Mouse (Mus musculus) intestine, postnatal 0 days (tissue): ENCODE data around the gene Mitf. TPM values are rescaled to one million over a fixed set of nuclear protein-coding genes. Genes with fewer than 3 reads are reported as not detected.

ENCODE experiments used
- ATAC-seq: fragments of 200-750 bp; cut with Nextera tagmentation; 2 replicates; pipeline ENCODE4 v1.8.0; 2017; ENCODE audit warnings: mild to moderate bottlenecking, moderate TSS enrichment, moderate library complexity
- H3K27ac ChIP-seq: fragments of 300-500 bp; sonication (generic); 2 replicates; pipeline ENCODE4 v1.5.1; 2014; ENCODE audit warnings: mild to moderate bottlenecking, low read depth, low read length, moderate library complexity
- H3K27me3 ChIP-seq: fragments of 300-500 bp; sonication (generic); replicated peaks from 2 replicates; pipeline ENCODE4 v1.6.1; 2014; ENCODE audit warnings: low read length, mixed read lengths; ENCODE audit not compliant: control insufficient read depth, insufficient read depth
- H3K36me3 ChIP-seq: fragments of 300-500 bp; sonication (generic); 2 replicates; pipeline ENCODE4 v1.6.1; 2014; ENCODE audit warnings: mild to moderate bottlenecking, moderate library complexity; ENCODE audit not compliant: control insufficient read depth, insufficient read depth
- H3K4me1 ChIP-seq: fragments of 300-500 bp; sonication (generic); replicated peaks from 2 replicates; pipeline ENCODE4 v1.6.1; 2014; ENCODE audit warnings: antibody characterized with exemption, low read length, mixed read lengths; ENCODE audit not compliant: control insufficient read depth, insufficient read depth
- H3K4me2 ChIP-seq: fragments of 300-500 bp; sonication (generic); replicated peaks from 2 replicates; pipeline ENCODE4 v1.6.1; 2014; ENCODE audit warnings: low read depth, mild to moderate bottlenecking, moderate library complexity
- H3K4me3 ChIP-seq: fragments of 300-500 bp; sonication (generic); 2 replicates; pipeline ENCODE4 v1.5.1; 2014; ENCODE audit warnings: low read depth, low read length
- H3K9ac ChIP-seq: fragments of 300-500 bp; sonication (generic); 2 replicates; pipeline ENCODE4 v1.6.1; 2014; ENCODE audit warnings: mild to moderate bottlenecking, low read depth, low read length
- H3K9me3 ChIP-seq: fragments of 300-500 bp; sonication (generic); 2 replicates; pipeline ENCODE4 v1.6.1; 2016; ENCODE audit warnings: mixed run types; ENCODE audit not compliant: control insufficient read depth
- CTCF ChIP-seq: sonication (generic); IDR thresholded peaks from 2 replicates; pipeline ENCODE4 v1.5.1; 2016; ENCODE audit warnings: low read depth, mild to moderate bottlenecking, control low read depth, antibody characterized with exemption, moderate library complexity
- WGBS: fragments of 180-500 bp; shearing (Covaris S2); extraction: QIAGEN DNeasy Blood & Tissue Kit; methylation state at CpG from one replicate; pipeline ENCODE4 v1.1.7; 2014; 5-methylcytosine and 5-hydroxymethylcytosine counted together
- polyA plus RNA-seq: library from polyadenylated mRNA; unstranded; fragments of >200 nt; fragmentation: Nextera tagmentation; extraction: Ambion mirVana; gene quantifications from 2 replicates; pipeline ENCODE4 v1.2.1, GENCODE M21; 2015

Gene Mitf
- polyA plus RNA-seq, 1 experiment from 2014 or later: 0.74 TPM

GRCm38 (mm10) chr6:97964750-97965149 lies 157.9 kb downstream of the Mitf start:
- Histone ChIP-seq H3K4me2 (no peak overlapping the region), H3K9me3 (no peaks in the 10 kb centered on the region), H3K4me3 (no peak overlapping the region), H3K27ac (no peak overlapping the region), H3K4me1 (no peaks in the 10 kb centered on the region), H3K36me3 (no peaks in the 10 kb centered on the region), H3K27me3 (no peaks in the 10 kb centered on the region), H3K9ac (no peak overlapping the region)
- 74% methylated on average over 3 of the region's 3 CpGs for WGBS
- no peak for ATAC-seq
- no peak for TF ChIP-seq CTCF

GRCm38 (mm10) chr6:97981668-97982067 lies 174.8 kb downstream of the Mitf start:
- H3K9me3 ChIP-seq: no peaks in the 10 kb centered on the region
- no peaks in the 10 kb centered on the region for H3K4me1 ChIP-seq
- WGBS: 81% methylated on average over 9 of the region's 9 CpGs
- H3K27ac ChIP-seq: no peak overlapping the region
- no peak for ATAC-seq
- no peaks in the 10 kb centered on the region for H3K36me3 ChIP-seq
- no peak overlapping the region for H3K9ac ChIP-seq
- no peak overlapping the region for H3K4me2 ChIP-seq
- H3K4me3 ChIP-seq: no peak overlapping the region
- TF ChIP-seq CTCF: no peak
- H3K27me3 ChIP-seq: no peaks in the 10 kb centered on the region

GRCm38 (mm10) chr6:97985658-97986057 lies 178.8 kb downstream of the Mitf start:
- Histone ChIP-seq H3K27ac (no peak overlapping the region), H3K4me3 (no peak overlapping the region), H3K4me1 (no peaks in the 10 kb centered on the region), H3K36me3 (no peaks in the 10 kb centered on the region), H3K9me3 (no peaks in the 10 kb centered on the region), H3K4me2 (no peak overlapping the region), H3K9ac (no peak overlapping the region), H3K27me3 (no peaks in the 10 kb centered on the region)
- ATAC-seq: no peak
- 56% methylated on average over 9 of the region's 9 CpGs for WGBS
- TF ChIP-seq CTCF: no peak

GRCm38 (mm10) chr6:97986417-97986816 lies 179.6 kb downstream of the Mitf start:
- no peak for TF ChIP-seq CTCF
- Histone ChIP-seq H3K36me3 (no peaks in the 10 kb centered on the region), H3K4me2 (no peak overlapping the region), H3K9ac (no peak overlapping the region), H3K27me3 (no peaks in the 10 kb centered on the region), H3K27ac (no peak overlapping the region), H3K9me3 (no peaks in the 10 kb centered on the region), H3K4me1 (no peaks in the 10 kb centered on the region), H3K4me3 (no peak overlapping the region)
- no peak for ATAC-seq
- WGBS: 80% methylated on average over 3 of the region's 3 CpGs

GRCm38 (mm10) chr6:97993507-97993906 lies 186.7 kb downstream of the Mitf start:
- ATAC-seq: no peak
- no peaks in the 10 kb centered on the region for H3K9me3 ChIP-seq
- no peak overlapping the region for H3K9ac ChIP-seq
- no peak overlapping the region for H3K4me3 ChIP-seq
- 91% methylated on average over 12 of the region's 12 CpGs for WGBS
- no peak overlapping the region for H3K4me2 ChIP-seq
- TF ChIP-seq CTCF: no peak
- no peaks in the 10 kb centered on the region for H3K27me3 ChIP-seq
- no peaks in the 10 kb centered on the region for H3K36me3 ChIP-seq
- no peaks in the 10 kb centered on the region for H3K4me1 ChIP-seq
- H3K27ac ChIP-seq: no peak overlapping the region

- Histone ChIP-seq H3K36me3 (no peaks in the 10 kb centered on the region), H3K4me3 (no peak overlapping the region), H3K27me3 (no peaks in the 10 kb centered on the region), H3K9me3 (no peaks in the 10 kb centered on the region), H3K4me2 (no peak overlapping the region), H3K27ac (no peak overlapping the region), H3K4me1 (no peaks in the 10 kb centered on the region), H3K9ac (no peak overlapping the region)
- 51% methylated on average over 11 of the region's 11 CpGs for WGBS
- no peak for ATAC-seq
- no peak for TF ChIP-seq CTCF
Measured at GRCm38 (mm10) chr6:97995606-97996307, 188.9 kb downstream of the Mitf start.

- no peak for TF ChIP-seq CTCF
- no peak overlapping the region for H3K4me3 ChIP-seq
- no peak overlapping the region for H3K9ac ChIP-seq
- no peaks in the 10 kb centered on the region for H3K4me1 ChIP-seq
- no peak for ATAC-seq
- no peak overlapping the region for H3K4me2 ChIP-seq
- no peaks in the 10 kb centered on the region for H3K27me3 ChIP-seq
- H3K9me3 ChIP-seq: no peaks in the 10 kb centered on the region
- H3K36me3 ChIP-seq: no peaks in the 10 kb centered on the region
- 56% methylated on average over 4 of the region's 4 CpGs for WGBS
- no peak overlapping the region for H3K27ac ChIP-seq
Measured at GRCm38 (mm10) chr6:98001551-98001950, 194.7 kb downstream of the Mitf start.
